Mouse (Mus musculus) activated CD4-positive, CD25-positive, alpha-beta regulatory T cell, adult 9 weeks (primary cell): ENCODE measurements around the gene B3galt1. TPM values are rescaled to one million over a fixed set of nuclear protein-coding genes. Genes with fewer than 3 reads are reported as not detected.

Experiments used
- polyA plus RNA-seq: library from polyadenylated mRNA; unstranded; fragments of 100-300 nt; shearing (Covaris generic); gene quantifications from one replicate; pipeline ENCODE4 v1.2.1, GENCODE M21; 2017

The B3galt1 gene
- 0.07 TPM for polyA plus RNA-seq

DNA sequence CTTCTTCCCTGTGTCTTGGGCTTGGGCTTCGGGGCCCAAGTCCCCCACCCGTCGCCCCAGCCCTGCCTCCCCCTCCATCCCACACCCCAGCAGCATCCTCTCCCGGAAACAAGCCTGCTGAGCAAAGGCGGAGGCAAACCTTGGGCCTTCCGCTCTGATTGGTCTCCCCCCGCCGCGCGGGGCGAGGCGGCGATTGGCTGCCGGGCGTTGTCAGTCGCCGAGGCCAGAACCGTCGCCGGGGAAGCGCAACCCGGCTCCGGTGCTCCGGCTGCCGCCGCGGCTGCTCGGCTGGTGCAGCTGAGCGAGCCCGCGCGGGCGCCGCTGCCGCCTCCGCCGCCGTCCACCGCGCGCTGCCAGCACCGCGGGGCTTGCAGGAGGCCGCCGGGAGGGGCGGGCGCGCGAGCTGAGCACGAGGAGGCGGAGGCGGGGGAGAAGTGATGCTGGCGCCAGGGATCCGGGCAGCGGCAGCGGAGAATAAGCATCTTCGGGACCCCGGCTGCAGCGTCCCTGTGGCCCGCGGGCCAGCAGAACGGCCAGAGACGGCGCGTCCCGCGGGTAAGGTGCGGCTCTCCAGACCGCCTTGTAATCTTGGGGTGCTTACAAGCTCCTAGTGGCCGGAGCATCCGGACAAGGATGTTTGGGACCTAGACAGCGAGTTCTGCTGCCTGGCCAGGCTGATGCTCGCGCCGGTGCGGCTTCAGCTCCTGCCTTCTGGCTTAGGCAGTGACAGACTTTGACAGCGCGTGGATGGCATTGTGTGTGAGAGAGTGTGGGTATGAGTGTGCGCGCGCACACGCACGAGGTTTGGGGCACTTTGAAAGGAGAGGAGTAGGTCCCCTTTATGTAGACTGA, at the start of gene B3galt1:
TSS of gene B3galt1 (plus strand) at position 392 of the 852 bp plus-strand sequence.

Other genes with a start within 250 kb of the B3galt1 start
- gene Gm21830, start 152.1 kb upstream of the B3galt1 start, polyA plus RNA-seq: not detected
- gene Gm26727, start 132.7 kb upstream of the B3galt1 start, polyA plus RNA-seq: not detected
- not detected for gene Xirp2, start 119.9 kb upstream of the B3galt1 start, polyA plus RNA-seq